Mouse (Mus musculus) kidney, adult 18-20 months (tissue): ENCODE data around the gene Dnttip1.

Experiments used
- DNase-seq: peaks from one replicate; pipeline ENCODE4 v3.0.0; 2021

Dnttip1 gene

GRCm38 (mm10) chr2:164806614-164807013 is 60.8 kb downstream of the Dnttip1 start:
- DNase-seq: no peak

GRCm38 (mm10) chr2:164813557-164813956 is 67.8 kb downstream of the Dnttip1 start:
- no peak for DNase-seq

GRCm38 (mm10) chr2:164815348-164815747 is 69.6 kb downstream of the Dnttip1 start:
- no peak for DNase-seq

GRCm38 (mm10) chr2:164815821-164816220 is 70.0 kb downstream of the Dnttip1 start:
- no peak for DNase-seq

GRCm38 (mm10) chr2:164817206-164817605 is 71.4 kb downstream of the Dnttip1 start:
- DNase-seq: no peak

GRCm38 (mm10) chr2:164817703-164818102 is 71.9 kb downstream of the Dnttip1 start:
- no peak for DNase-seq
